Mouse (Mus musculus) retina, postnatal 1 day (tissue): ENCODE results near the gene Zic4.

ENCODE experiments used
- DNase-seq: peaks from one replicate; pipeline ENCODE4 v3.0.0-alpha.2; 2012

The Zic4 gene

GRCm38 (mm10) chr9:91404905-91405752 is 42.9 kb downstream of the Zic4 start:
- peak; percentile 67 for DNase-seq

GRCm38 (mm10) chr9:91405753-91406178 is 43.6 kb downstream of the Zic4 start:
- DNase-seq, result peak; percentile 57

- peak; percentile 24 for DNase-seq
Observed at GRCm38 (mm10) chr9:91406258-91406763, 44.1 kb downstream of the Zic4 start.

- DNase-seq, result peak; percentile 15
Observed at GRCm38 (mm10) chr9:91409771-91410170, 47.6 kb downstream of the Zic4 start.

- peak; percentile 71 for DNase-seq
Observed at GRCm38 (mm10) chr9:91414007-91414661, 51.9 kb downstream of the Zic4 start.

- DNase-seq, result no peak
Observed at GRCm38 (mm10) chr9:91420441-91420840, 58.2 kb downstream of the Zic4 start.
